Mouse (Mus musculus): ENCODE data around the gene Irf4.

Gene Irf4

GRCm38 (mm10) chr13:30738310-30738840 is 10.7 kb upstream of the Irf4 start:
- no peak for DNase-seq (ENCODE audit: low spot score in 2 of 2)

DNA sequence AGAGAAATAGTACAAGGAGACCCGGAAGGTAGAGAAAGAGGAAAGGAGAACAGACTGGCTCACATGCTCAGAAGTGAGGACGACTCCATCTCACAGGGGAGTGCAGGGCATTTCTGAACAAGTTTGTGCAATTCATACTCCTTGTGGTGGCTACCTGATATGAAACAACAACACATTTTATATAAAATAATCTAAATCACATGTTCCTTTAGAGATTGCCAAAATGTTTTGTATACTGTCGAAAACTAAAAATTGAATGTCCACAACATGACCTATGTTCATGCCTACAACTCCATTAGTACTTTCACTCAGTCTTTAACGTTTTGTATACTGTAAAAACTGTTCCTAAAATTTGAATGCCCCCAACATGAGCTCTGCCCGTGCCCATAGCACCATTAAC is 7.9 kb upstream of the Irf4 start:
- DNase-seq (ENCODE audit: low spot score in 2 of 2) = no peak

- DNase-seq (ENCODE audit: low spot score in 2 of 2) = no peak
These were observed 6.5 kb upstream of the Irf4 start for GRCm38 (mm10) chr13:30742411-30742970.

GRCm38 (mm10) chr13:30745121-30745520 is 3.9 kb upstream of the Irf4 start:
- DNase-seq (ENCODE audit: low spot score in 2 of 2) = no peak

DNA sequence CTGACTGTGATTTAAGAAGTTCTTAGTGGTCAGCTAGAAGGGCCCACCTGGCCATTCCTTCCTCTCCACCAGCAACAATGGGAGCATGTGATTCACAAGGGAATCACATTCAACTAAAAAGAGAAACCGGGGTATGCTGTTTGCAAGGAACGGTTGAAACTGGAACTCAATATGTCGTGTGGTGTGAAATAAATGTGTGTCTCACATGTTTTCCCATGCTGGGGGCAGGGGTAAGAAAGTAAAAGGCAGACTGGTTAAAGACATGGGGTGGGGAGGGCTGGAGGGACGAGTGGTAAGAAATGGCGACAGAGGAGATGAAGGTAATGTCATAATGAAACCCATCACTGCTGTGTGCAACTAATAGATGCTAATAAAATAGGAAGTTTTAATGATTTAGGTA is 2.0 kb upstream of the Irf4 start:
- DNase-seq (ENCODE audit: low spot score in 2 of 2) = no peak

- DNase-seq (ENCODE audit: low spot score in 2 of 2) = no peak
These were observed 1.5 kb upstream of the Irf4 start for GRCm38 (mm10) chr13:30747504-30747903.

DNA sequence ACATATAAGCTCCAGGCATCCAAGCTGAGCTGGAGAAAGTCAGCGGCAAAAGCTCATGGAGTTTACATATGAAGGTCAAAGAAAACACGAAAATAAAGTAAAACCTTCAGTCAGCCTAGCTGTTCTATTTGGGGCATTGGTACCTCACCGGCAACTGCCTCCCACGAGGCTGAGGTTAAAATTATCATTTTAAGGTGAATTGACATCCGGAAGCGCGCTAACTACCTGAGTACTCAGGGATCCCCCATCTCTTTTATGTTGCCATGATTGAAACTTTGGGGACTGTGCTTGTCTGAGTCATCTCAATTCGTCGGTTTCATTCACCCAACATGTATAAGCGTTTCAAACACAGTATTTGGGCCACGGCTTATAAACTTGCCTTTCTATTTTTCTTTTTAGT is 705 bp upstream of the Irf4 start:
- no peak for DNase-seq (ENCODE audit: low spot score in 2 of 2)

GRCm38 (mm10) chr13:30749557-30750141 is 623 bp downstream of the Irf4 start:
- DNase-seq (ENCODE audit: low spot score in 2 of 2) = no peak

DNA sequence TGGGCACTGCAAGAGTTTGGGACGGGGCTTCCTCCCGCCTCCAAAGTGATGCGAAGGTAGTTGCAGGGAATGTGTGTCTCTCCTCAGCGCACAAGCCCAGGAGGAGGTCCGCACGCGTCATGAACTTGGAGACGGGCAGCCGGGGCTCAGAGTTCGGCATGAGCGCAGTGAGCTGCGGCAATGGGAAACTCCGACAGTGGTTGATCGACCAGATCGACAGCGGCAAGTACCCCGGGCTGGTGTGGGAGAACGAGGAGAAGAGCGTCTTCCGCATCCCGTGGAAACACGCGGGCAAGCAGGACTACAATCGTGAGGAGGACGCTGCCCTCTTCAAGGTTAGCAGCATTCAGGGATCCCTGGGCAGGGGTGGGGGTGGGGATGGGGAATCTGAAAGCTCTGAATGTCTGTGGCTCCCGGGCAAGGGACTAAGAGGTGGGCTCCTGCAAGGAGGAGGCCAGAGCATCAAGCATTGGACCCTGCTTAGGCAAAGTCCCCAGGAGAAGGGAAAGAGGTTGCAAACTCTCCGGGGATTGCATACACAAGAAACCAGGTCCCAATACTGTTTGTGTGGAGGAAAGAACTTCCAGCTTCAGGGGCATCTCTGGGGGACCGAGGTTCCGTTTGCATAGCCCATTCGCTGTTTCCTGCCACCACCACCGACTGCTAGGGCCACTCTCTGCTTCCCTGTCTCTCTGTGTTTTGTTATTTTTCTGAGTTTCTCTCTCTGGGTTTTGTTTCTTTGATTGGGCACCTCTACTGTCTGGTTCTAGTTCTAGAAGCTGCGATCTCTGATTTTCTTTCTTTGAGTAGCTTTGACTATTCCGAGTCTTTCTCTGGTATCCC is 1.7 kb downstream of the Irf4 start:
- DNase-seq (ENCODE audit: low spot score in 2 of 2) = peak; percentile 50 to 52

DNA sequence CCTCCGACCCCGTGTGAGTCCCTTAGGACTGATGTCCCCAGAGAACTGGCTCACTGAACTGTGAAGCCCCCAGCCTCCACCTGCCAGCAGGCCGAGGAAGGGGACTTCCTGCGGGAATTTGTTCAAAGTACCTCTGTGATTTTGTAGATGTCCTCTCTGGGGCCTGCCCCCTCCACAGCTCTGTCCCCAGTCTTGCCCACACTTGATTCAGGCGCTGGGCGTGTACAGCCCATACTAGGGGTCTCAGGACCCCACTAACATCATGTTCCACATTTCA is 2.2 kb downstream of the Irf4 start:
- no peak for DNase-seq (ENCODE audit: low spot score in 2 of 2)

DNA sequence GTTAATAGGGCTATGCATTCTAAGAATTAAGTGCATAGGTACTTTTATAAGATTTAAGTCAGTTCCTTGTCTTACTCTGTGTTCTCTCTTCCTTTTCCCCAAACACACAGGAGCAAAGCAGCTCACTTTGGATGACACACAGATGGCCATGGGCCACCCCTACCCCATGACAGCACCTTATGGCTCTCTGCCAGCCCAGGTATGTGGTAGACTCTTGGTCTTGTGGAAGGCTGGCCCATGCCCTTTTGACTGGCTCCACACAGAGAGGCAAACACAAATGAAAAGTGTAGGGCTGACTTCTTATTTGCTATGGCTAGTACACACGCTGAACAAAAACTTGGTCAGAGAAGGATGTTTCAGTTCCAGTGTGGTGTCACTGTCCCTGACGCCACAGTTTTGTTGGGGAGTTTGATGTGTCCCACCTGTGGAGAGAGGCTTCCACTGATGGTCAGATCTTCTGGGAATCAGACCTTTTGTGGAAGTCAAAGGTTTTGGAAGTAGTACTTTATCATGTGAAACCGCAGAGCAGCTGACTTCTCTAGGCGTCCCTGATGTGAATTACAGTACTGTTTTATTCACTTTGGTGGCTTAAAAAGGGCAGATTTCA is 3.7 kb downstream of the Irf4 start:
- no peak for DNase-seq (ENCODE audit: low spot score in 2 of 2)

DNA sequence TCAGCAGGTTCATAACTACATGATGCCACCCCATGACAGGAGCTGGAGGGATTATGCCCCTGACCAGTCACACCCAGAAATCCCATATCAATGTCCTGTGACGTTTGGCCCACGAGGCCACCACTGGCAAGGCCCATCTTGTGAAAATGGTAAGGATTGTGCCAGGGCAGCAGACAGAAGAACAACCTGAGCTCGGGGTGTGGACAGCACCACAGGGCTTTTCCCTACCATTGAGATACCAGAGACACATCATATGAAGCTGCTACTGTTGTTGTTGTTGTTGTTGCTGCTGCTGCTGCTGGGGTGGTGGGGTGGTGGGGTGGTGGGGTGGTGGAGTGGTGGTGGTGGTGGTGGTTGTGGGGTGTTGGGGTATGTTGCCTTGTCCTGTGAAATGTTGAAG is 4.4 kb downstream of the Irf4 start:
- DNase-seq (ENCODE audit: low spot score in 2 of 2) = no peak

DNA sequence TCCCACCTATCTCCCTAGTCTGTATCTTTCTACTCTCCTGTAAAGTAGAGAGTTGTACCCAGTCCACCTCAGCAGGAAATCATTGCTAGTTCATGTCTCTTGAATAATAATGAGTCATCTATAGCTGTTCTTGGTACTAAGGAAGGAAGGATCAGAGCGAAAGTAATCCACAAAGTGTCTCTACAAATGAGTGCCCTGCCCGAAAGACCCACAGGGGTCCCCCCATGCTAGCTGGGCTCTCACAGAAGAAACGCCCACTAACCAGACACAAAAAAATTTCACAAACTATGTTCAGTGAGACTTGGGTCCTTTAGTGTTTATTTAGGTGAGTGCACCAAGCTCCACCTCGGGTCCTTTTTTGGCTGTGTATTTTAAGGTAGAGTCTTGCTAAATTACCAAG is 5.0 kb downstream of the Irf4 start:
- DNase-seq (ENCODE audit: low spot score in 2 of 2) = no peak

DNA sequence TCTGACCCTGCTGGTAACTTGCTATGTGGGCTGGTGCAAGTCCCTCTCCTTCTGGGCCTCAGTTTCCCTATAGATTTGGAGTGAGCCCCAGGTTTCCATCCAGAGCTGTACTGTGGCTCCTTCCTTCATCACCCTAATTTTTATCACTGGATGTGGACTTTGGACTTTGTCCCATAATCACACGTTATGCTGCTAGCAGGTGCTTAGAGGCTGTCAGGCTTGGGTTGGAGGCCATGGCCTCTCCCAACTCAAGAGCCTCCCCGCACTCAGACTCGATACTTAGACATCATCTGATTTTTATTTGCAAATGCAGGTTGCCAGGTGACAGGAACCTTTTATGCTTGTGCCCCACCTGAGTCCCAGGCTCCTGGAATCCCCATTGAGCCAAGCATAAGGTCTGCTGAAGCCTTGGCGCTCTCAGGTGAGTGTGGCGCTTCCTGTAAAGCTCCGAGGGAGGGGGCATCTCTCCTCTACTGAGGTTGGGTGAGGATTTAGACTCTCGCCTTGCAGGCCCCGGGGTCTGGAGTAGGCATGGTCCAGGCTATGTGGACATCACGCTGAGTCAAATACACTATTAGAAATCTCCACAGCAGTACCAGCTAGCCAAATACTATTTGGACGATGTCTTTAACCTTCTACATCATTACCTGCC is 5.9 kb downstream of the Irf4 start:
- DNase-seq (ENCODE audit: low spot score in 2 of 2) = no peak

DNA sequence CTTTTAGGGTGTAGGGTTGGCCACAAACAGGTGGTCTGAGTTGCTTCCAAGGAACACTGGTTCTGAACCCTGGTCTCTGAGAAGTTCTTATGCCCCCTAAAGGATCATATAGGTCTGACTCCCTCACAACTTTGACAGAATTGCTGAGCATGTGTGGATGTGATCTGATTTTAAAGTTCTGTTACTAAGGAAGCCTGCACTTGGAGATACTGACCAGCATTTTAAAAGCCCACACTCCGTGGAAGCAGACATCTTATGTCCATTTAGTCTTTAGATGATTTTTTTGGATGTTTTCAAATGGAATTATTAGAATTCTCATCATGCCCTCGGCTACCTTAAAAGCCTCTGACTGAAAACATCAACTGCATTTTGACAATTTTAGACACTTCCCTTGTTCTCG is 6.6 kb downstream of the Irf4 start:
- no peak for DNase-seq (ENCODE audit: low spot score in 2 of 2)

DNA sequence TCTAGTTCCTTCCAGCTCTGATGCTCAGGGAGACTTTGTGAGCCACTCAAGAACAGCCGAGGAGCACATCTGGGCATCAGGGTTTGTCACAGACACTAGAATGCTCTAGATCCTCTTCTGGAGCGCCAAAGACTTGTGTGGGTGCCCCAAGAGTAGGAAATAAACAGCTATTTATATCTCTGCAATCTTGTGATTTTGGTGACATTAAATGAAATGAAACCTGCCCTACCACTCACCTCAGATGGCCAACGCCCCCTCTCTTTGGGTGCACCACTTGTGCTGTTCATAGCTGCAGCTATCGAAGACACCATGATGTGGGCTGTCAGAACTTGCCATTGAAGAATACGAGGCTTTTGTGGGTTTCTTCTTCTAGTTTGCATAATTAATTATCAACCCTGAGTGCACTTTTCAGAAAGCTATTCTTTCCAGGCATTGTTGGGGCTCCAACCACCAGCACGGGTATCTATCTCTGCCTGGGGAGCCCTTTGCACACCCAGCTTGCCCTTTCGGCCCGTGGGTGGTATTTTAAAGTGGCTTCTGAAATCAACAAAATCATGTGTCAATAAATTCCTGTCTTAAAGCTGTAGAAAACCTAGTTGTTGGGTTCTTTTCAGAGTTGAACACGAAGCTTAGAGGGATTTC is 7.1 kb downstream of the Irf4 start:
- no peak for DNase-seq (ENCODE audit: low spot score in 2 of 2)

GRCm38 (mm10) chr13:30757264-30757900 is 8.4 kb downstream of the Irf4 start:
- no peak for DNase-seq (ENCODE audit: low spot score in 2 of 2)

DNA sequence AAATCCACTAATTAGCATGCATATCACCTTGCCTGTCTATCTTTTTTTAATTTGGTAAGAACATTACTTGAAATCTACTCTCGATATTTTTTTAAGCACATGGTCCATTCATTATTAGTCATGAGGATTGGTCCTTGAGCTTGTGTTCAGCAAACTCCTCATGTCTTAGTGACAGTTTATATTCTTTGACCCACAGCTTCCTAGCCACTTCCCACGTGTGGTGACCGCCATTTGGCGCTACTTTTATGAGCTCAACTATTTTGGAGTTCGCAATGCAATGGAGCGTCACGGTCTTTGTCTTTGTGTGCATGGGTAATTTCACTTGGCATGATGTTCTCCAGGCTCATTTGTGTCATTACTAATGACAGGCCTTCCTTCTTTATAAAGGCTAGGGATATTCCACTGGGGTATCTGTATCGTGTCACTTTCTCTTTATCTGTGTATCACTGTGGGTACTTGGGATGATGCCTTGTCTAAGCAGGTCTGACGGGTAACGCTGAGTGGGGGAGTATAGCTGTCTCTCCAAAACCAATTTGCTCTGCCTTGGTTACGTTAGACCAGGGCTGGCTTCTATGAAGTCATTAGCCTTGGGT is 9.9 kb downstream of the Irf4 start:
- no peak for DNase-seq (ENCODE audit: low spot score in 2 of 2)

GRCm38 (mm10) chr13:30760374-30761090 is 11.5 kb downstream of the Irf4 start:
- peak in 1 of 2 experiments; percentile 31 for DNase-seq (ENCODE audit: low spot score in 2 of 2)

DNA sequence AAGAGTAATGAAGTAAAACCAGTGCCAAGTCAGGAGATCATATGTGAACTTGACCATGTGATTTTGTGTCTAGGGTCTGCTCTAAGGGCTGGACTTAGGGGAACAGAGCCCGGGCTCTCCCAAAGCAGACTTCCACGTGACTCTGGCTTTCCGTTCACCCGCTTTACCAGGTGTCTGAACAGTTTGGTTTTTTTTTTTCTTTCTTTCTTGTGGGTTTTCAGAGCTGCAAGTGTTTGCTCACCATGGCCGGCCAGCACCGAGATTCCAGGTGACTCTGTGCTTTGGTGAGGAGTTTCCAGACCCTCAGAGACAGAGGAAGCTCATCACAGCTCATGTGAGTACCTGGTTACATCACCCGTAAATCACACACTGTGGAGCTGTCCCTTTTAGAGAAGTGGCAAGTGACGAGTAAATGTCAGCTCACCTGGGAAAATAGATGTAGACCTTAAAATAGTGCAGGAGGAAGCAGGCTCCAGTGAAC is 12.2 kb downstream of the Irf4 start:
- peak; percentile 75 to 78 for DNase-seq (ENCODE audit: low spot score in 2 of 2)
